Mouse (Mus musculus): ENCODE measurements around the gene Uhmk1.

DNA sequence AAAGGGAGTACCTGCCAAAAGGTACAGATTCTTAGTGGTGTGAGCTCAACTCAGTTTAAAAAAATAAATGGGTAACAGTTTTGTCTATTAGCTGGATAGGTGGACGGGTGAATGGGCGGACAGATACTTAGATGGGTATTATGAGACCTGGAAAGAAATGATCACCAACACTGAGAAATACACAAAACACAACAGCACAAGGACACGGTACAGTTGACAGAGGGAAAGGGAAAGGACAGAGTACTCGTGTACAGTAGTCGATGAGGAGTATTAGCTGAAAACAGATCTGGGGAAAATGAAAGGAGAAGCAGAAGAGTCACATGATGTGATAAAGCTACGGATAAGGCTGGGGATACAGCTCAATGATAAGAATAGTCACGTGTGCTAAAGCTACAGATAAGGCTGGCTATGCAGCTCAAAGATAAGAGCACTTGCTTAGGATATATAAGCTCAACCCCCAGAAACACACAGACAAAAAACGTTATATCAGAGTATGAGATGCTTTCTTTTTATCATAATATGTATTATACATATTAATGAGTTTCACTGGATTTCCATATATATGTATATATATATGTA is 38.4 kb downstream of the Uhmk1 start:
- TF ChIP-seq POLR2A (IDR thresholded peaks at IDR 0.05; ENCODE audit: borderline replicate concordance, extremely low read depth, low read depth, low read length) (no peak), CTCF (IDR thresholded peaks at IDR 0.05; ENCODE audit: insufficient read depth, low read length) (no peak)

Data from lung, adult 2 months (tissue).